Mouse (Mus musculus): Measurements from ENCODE around the gene Noct.
A peak's percentile ranks its signal among the peaks of the same experiment; 100 is the strongest.

GRCm38 (mm10) chr3:51233474-51233873, 9.2 kb downstream of the Noct start:
- no peak for TF ChIP-seq CTCF (IDR thresholded peaks at IDR 0.05; ENCODE audit: low read depth)
- TF ChIP-seq EP300 (IDR thresholded peaks at IDR 0.05; ENCODE audit: low read depth) = peak; percentile 94

Data from heart, postnatal 0 days (tissue).